Mouse (Mus musculus): ENCODE measurements around the gene Ms4a4d. TPM values are rescaled to one million over a fixed set of nuclear protein-coding genes. Genes with fewer than 3 reads are reported as not detected.
"Not testable (repeated sequence)": the region's sequence is repeated elsewhere in the genome, so short reads cannot be mapped to it uniquely, and the experiment has no call there.

The Ms4a4d gene
- 1 to 10 TPM; 3.5 to 3.9 TPM for total RNA-seq (2021)
- long read RNA-seq, experiment 1, partial matches to known transcripts: 0 of 1 reads
- long read RNA-seq, experiment 1, other reads (novel, unspliced or antisense): 0 of 1 reads
- long read RNA-seq, experiment 2, transcript Ms4a4d-201 (7 exons, 1,513 nt): major isoform, 6 of 6 reads
- long read RNA-seq, experiment 2, partial matches to known transcripts: 0 of 6 reads
- long read RNA-seq, experiment 2, other reads (novel, unspliced or antisense): 0 of 6 reads

- DNase-seq (ENCODE audit: low spot score in 2 of 2): no peak
These were observed at the start of gene Ms4a4d for GRCm38 (mm10) chr19:11536593-11536992. Gene Ms4a4d, plus strand, starts transcription at chr19:11536801.

- no peak for DNase-seq (ENCODE audit: low spot score in 2 of 2)
These were observed 45.0 kb upstream of the Ms4a4d start for GRCm38 (mm10) chr19:11491406-11492189.

GRCm38 (mm10) chr19:11492671-11493070, 43.9 kb upstream of the Ms4a4d start:
- no peak for DNase-seq (ENCODE audit: low spot score in 2 of 2)

- no peak for DNase-seq (ENCODE audit: low spot score in 2 of 2)
These were observed 42.1 kb upstream of the Ms4a4d start for GRCm38 (mm10) chr19:11494519-11494918.

- DNase-seq (ENCODE audit: low spot score in 2 of 2): no peak
These were observed 40.2 kb upstream of the Ms4a4d start for GRCm38 (mm10) chr19:11496361-11496760.

- not testable (repeated sequence) for DNase-seq (ENCODE audit: low spot score in 2 of 2)
These were observed 39.3 kb upstream of the Ms4a4d start for GRCm38 (mm10) chr19:11497300-11497699.

- DNase-seq (ENCODE audit: low spot score in 2 of 2): no peak
These were observed 35.8 kb upstream of the Ms4a4d start for GRCm38 (mm10) chr19:11500796-11501195.

GRCm38 (mm10) chr19:11501326-11501725, 35.3 kb upstream of the Ms4a4d start:
- no peak for DNase-seq (ENCODE audit: low spot score in 2 of 2)

GRCm38 (mm10) chr19:11504857-11505256, 31.7 kb upstream of the Ms4a4d start:
- no peak for DNase-seq (ENCODE audit: low spot score in 2 of 2)

GRCm38 (mm10) chr19:11513458-11513857, 23.1 kb upstream of the Ms4a4d start:
- DNase-seq (ENCODE audit: low spot score in 2 of 2): no peak

GRCm38 (mm10) chr19:11516246-11516645, 20.4 kb upstream of the Ms4a4d start, which contains the start of gene Ms4a6b:
Gene Ms4a6b, plus strand, starts transcription at chr19:11516512.
- DNase-seq (ENCODE audit: low spot score in 2 of 2): no peak

GRCm38 (mm10) chr19:11516845-11517244, 19.8 kb upstream of the Ms4a4d start:
- DNase-seq (ENCODE audit: low spot score in 2 of 2): no peak

- DNase-seq (ENCODE audit: low spot score in 2 of 2): not testable (repeated sequence)
These were observed 19.2 kb upstream of the Ms4a4d start for GRCm38 (mm10) chr19:11517373-11517772.

GRCm38 (mm10) chr19:11518356-11518755, 18.2 kb upstream of the Ms4a4d start:
- DNase-seq (ENCODE audit: low spot score in 2 of 2): not testable (repeated sequence)

GRCm38 (mm10) chr19:11520146-11520545, 16.5 kb upstream of the Ms4a4d start:
- DNase-seq (ENCODE audit: low spot score in 2 of 2): no peak

- DNase-seq (ENCODE audit: low spot score in 2 of 2): no peak
These were observed 3.2 kb upstream of the Ms4a4d start for GRCm38 (mm10) chr19:11533421-11533820.

- DNase-seq (ENCODE audit: low spot score in 2 of 2): no peak
These were observed 2.6 kb upstream of the Ms4a4d start for GRCm38 (mm10) chr19:11533888-11534445.

- DNase-seq (ENCODE audit: low spot score in 2 of 2): no peak
These were observed 735 bp downstream of the Ms4a4d start for GRCm38 (mm10) chr19:11537336-11537735.

GRCm38 (mm10) chr19:11540166-11540821, 3.7 kb downstream of the Ms4a4d start:
- DNase-seq (ENCODE audit: low spot score in 2 of 2): not testable (repeated sequence)

- DNase-seq (ENCODE audit: low spot score in 2 of 2): not testable (repeated sequence)
These were observed 7.8 kb downstream of the Ms4a4d start for GRCm38 (mm10) chr19:11544383-11544782.

- DNase-seq (ENCODE audit: low spot score in 2 of 2): no peak
These were observed 11.3 kb downstream of the Ms4a4d start for GRCm38 (mm10) chr19:11547911-11548310.

Measured in adrenal gland, adult 18-20 months (tissue).